Mouse (Mus musculus) testis, postnatal 10 days (tissue): ENCODE data around the gene Acot8.

Experiments
- DNase-seq: peaks from one replicate; pipeline ENCODE4 v3.0.0; 2021; ENCODE audit warnings: low spot score

Acot8 gene

GRCm38 (mm10) chr2:164804533-164805331, at the start of gene Acot8, which contains the start of gene Zswim3:
Gene Acot8, minus strand, starts transcription at chr2:164804882.
Gene Zswim3, plus strand, starts transcription at chr2:164805098.
- peak; percentile 98 for DNase-seq

- DNase-seq: no peak
Measured at GRCm38 (mm10) chr2:164850061-164850460, 45.4 kb upstream of the Acot8 start.

- no peak for DNase-seq
Measured at GRCm38 (mm10) chr2:164845782-164846181, 41.1 kb upstream of the Acot8 start.

- no peak for DNase-seq
Measured at GRCm38 (mm10) chr2:164835164-164835563, 30.5 kb upstream of the Acot8 start.

- no peak for DNase-seq
Measured at GRCm38 (mm10) chr2:164834531-164834930, 29.8 kb upstream of the Acot8 start.

GRCm38 (mm10) chr2:164833314-164833959, 28.8 kb upstream of the Acot8 start, which contains the start of gene Neurl2:
Gene Neurl2, minus strand, starts transcription at chr2:164833456.
- peak; percentile 94 for DNase-seq

- DNase-seq: peak; percentile 85
Measured at GRCm38 (mm10) chr2:164832748-164833301, 28.1 kb upstream of the Acot8 start, which contains the start of gene Ctsa. Gene Ctsa, plus strand, starts transcription at chr2:164832873.

GRCm38 (mm10) chr2:164832032-164832747, 27.5 kb upstream of the Acot8 start:
- DNase-seq: peak; percentile 49

- DNase-seq: no peak
Measured at GRCm38 (mm10) chr2:164831029-164831428, 26.3 kb upstream of the Acot8 start.

GRCm38 (mm10) chr2:164829090-164829489, 24.4 kb upstream of the Acot8 start:
- DNase-seq: no peak

GRCm38 (mm10) chr2:164828437-164828836, 23.8 kb upstream of the Acot8 start, which contains the start of gene Spata25:
Gene Spata25, minus strand, starts transcription at chr2:164828537.
- no peak for DNase-seq

- no peak for DNase-seq
Measured at GRCm38 (mm10) chr2:164827146-164827850, 22.6 kb upstream of the Acot8 start.

GRCm38 (mm10) chr2:164825521-164825920, 20.8 kb upstream of the Acot8 start:
- no peak for DNase-seq

GRCm38 (mm10) chr2:164823969-164824368, 19.3 kb upstream of the Acot8 start:
- no peak for DNase-seq

GRCm38 (mm10) chr2:164823181-164823585, 18.5 kb upstream of the Acot8 start:
- no peak for DNase-seq

GRCm38 (mm10) chr2:164822636-164823165, 18.0 kb upstream of the Acot8 start, which contains the start of gene Zswim1:
Gene Zswim1, plus strand, starts transcription at chr2:164822686.
- peak; percentile 100 for DNase-seq

GRCm38 (mm10) chr2:164821060-164821459, 16.4 kb upstream of the Acot8 start:
- no peak for DNase-seq

- no peak for DNase-seq
Measured at GRCm38 (mm10) chr2:164817703-164818102, 13.0 kb upstream of the Acot8 start.

GRCm38 (mm10) chr2:164817206-164817605, 12.5 kb upstream of the Acot8 start:
- DNase-seq: no peak

- no peak for DNase-seq
Measured at GRCm38 (mm10) chr2:164815821-164816220, 11.1 kb upstream of the Acot8 start.

- no peak for DNase-seq
Measured at GRCm38 (mm10) chr2:164815348-164815747, 10.7 kb upstream of the Acot8 start.
